Mouse (Mus musculus) erythroblast, embryonic 14.5 days (primary cell): ENCODE data around the gene Ghrl.

ENCODE experiments used
- GATA1 ChIP-seq: IDR thresholded peaks from 2 replicates; pipeline ENCODE4 v1.6.1; 2012; ENCODE audit warnings: low read length, inconsistent platforms, mixed read lengths
- TAL1 ChIP-seq: IDR thresholded peaks from 3 replicates; pipeline ENCODE4 v1.6.1; 2012; ENCODE audit warnings: low read length, inconsistent platforms, mixed read lengths

DNA sequence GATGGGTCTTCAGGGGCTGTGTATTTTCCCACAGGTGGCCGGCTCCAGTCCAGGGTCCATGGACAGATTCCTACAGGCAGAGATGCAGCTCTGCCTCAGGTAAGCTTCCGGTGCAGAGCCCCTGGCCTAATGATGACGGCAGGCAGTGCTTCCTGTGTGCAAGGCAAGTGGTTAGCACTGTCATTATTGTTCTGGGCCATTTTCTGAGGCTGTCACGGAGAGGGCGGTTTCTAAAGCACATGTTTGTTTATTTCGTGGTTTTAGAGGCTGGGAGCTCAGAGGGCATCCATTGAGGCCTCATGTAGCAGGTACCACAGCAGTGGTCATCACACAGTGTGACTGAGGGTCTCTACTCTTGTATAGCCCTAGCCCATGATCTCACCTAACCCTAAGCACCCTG is 46.7 kb downstream of the Ghrl start:
- no peak for TF ChIP-seq TAL1
- no peak for TF ChIP-seq GATA1
